In the genomic region with DNA sequence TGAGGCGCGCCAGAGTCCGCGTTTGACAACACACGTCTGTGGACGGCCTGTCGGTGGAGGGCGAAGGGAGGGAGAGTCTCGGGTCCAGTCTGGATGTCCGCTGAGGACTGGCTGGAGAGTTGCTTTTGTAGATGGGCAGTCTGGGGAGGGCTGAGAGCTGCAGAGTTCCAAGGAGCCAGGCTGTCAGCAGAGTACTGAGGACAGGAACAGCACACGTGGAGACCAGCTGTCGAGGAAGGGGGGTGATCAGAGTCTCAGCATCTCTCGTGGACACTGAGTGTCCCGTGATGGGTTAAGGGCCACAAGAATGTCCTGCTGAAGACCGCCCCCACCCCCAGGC, we compare ENCODE assay signal across 8 mouse cellular contexts. TPM values are rescaled to one million over a fixed set of nuclear protein-coding genes. Genes with fewer than 3 reads are reported as not detected.
DNase-seq lines count a peak whose midpoint lies in the region; ATAC-seq and TF ChIP-seq lines count a peak whose summit lies in the region.

No protein-coding gene starts in this region.

- peak overlapping the region; percentile 84 for H3K4me3 ChIP-seq in left cerebral cortex, adult 2 months
- H3K4me3 ChIP-seq in embryonic facial prominence, embryonic 13.5 days = peak overlapping the region; percentile 84
- H3K4me3 ChIP-seq in intestine, embryonic 16.5 days (ENCODE audit: low read length) = peak overlapping the region; percentile 79
- peak overlapping the region; percentile 45 for H3K4me3 ChIP-seq in myocyte

- DNase-seq in left cerebral cortex, adult 2 months (ENCODE audit: extremely low spot score in 1 of 2, low spot score in 2 of 2) = no peak
- no peak for DNase-seq in left cerebral cortex, adult 8-10 months (ENCODE audit: low spot score in 2 of 2)
- no peak for DNase-seq in urinary bladder, postnatal 36 days (ENCODE audit: low spot score in 2 of 2)
- DNase-seq in urinary bladder, adult 2 months (ENCODE audit: low spot score) = no peak
- no peak for DNase-seq in left cerebral cortex, adult 18-20 months (ENCODE audit: low spot score in 2 of 2)

- ATAC-seq in embryonic facial prominence, embryonic 13.5 days (ENCODE audit: insufficient number of reproducible peaks, insufficient read depth, low FRiP score, low TSS enrichment, low read depth) = peak; percentile 43
- ATAC-seq in intestine, embryonic 16.5 days = peak; percentile 45

- TF ChIP-seq CTCF in left cerebral cortex, adult 2 months (IDR thresholded peaks at IDR 0.05) = no peak

- peaks cover 25% of the 10 kb centered on the region for H3K4me1 ChIP-seq in embryonic facial prominence, embryonic 13.5 days
- H3K4me1 ChIP-seq in intestine, embryonic 16.5 days (ENCODE audit: control insufficient read depth, insufficient read depth, low read length) = peaks cover 8% of the 10 kb centered on the region; the same call in 1 of the 2 replicates

- WGBS in embryonic facial prominence, embryonic 13.5 days = 1% methylated on average over 15 of the region's 15 CpGs
- WGBS in intestine, embryonic 16.5 days = under 1% methylated on average over 15 of the region's 15 CpGs

- H3K9ac ChIP-seq in embryonic facial prominence, embryonic 13.5 days = peak overlapping the region; percentile 91
- peak overlapping the region; percentile 84 for H3K9ac ChIP-seq in intestine, embryonic 16.5 days (ENCODE audit: low read depth, low read length)

- H3K79me2 ChIP-seq in myocyte (ENCODE audit: control insufficient read depth, insufficient read depth) = no peaks in the 10 kb centered on the region

- H3K9me3 ChIP-seq in embryonic facial prominence, embryonic 13.5 days = no peaks in the 10 kb centered on the region
- no peaks in the 10 kb centered on the region for H3K9me3 ChIP-seq in intestine, embryonic 16.5 days (ENCODE audit: control insufficient read depth, low read length)

- intact Hi-C loops in left cerebral cortex, adult 2 months (cut with DNase I) = loop anchor here (5.0 to 10.0 kb wide), 5 partner anchors 120 to 290 kb away; a partner anchor contains a TSS

- peak overlapping the region; percentile 42 for H3ac ChIP-seq in myocyte (ENCODE audit: control insufficient read depth, insufficient read length)

- TF ChIP-seq POLR2A in myocyte (IDR thresholded peaks at IDR 0.05; ENCODE audit: insufficient read length, low read depth) = no peak

- H3K4me2 ChIP-seq in embryonic facial prominence, embryonic 13.5 days = peak overlapping the region; percentile 76
- peak overlapping the region; percentile 83 for H3K4me2 ChIP-seq in intestine, embryonic 16.5 days (ENCODE audit: low read depth, low read length)
- peak overlapping the region; percentile 56 for H3K4me2 ChIP-seq in myocyte (ENCODE audit: low read depth)

- peak overlapping the region; percentile 85 for H3K27ac ChIP-seq in left cerebral cortex, adult 2 months
- H3K27ac ChIP-seq in embryonic facial prominence, embryonic 13.5 days = peak overlapping the region; percentile 71
- peak overlapping the region; percentile 63 for H3K27ac ChIP-seq in intestine, embryonic 16.5 days (ENCODE audit: low read length)

- H3K27me3 ChIP-seq in embryonic facial prominence, embryonic 13.5 days = no peaks in the 10 kb centered on the region
- H3K27me3 ChIP-seq in intestine, embryonic 16.5 days (replicated peaks; ENCODE audit: control insufficient read depth, insufficient read depth, low read length) = no peaks in the 10 kb centered on the region
- no peaks in the 10 kb centered on the region for H3K27me3 ChIP-seq in myocyte (ENCODE audit: control insufficient read depth, insufficient read depth, insufficient read length)

- H3K36me3 ChIP-seq in embryonic facial prominence, embryonic 13.5 days = peaks cover 16% of the 10 kb centered on the region
- 0 out of 2 replicates have a peak, but pooled peaks cover 4% of the 10 kb centered on the region for H3K36me3 ChIP-seq in intestine, embryonic 16.5 days (ENCODE audit: control insufficient read depth, insufficient read depth, low read length)
- H3K36me3 ChIP-seq in myocyte (ENCODE audit: control insufficient read depth, insufficient read depth) = peaks cover 21% of the 10 kb centered on the region

TF ChIP-seq in myocyte, 11 proteins besides CTCF, POLR2A, EP300 and RAD21:
- no peak for TF ChIP-seq TCF3 (IDR thresholded peaks at IDR 0.05; ENCODE audit: insufficient read length, low read depth)
- no peak for TF ChIP-seq POLR2AphosphoS2 (IDR thresholded peaks at IDR 0.05; ENCODE audit: insufficient read length, low read depth)
- TF ChIP-seq REST (IDR thresholded peaks at IDR 0.05; ENCODE audit: insufficient read depth, insufficient read length) = no peak
- no peak for TF ChIP-seq E2F4 (IDR thresholded peaks at IDR 0.05; ENCODE audit: insufficient read depth)
- no peak for TF ChIP-seq USF1 (IDR thresholded peaks at IDR 0.05; ENCODE audit: low read depth)
- no peak for TF ChIP-seq TCF12 (IDR thresholded peaks at IDR 0.05; ENCODE audit: insufficient read depth, poor library complexity, severe bottlenecking)
- no peak for TF ChIP-seq MYOG (IDR thresholded peaks at IDR 0.05; ENCODE audit: control insufficient read depth in 1 of 3, insufficient read depth in 1 of 3, insufficient read length in 2 of 3, low read depth in 2 of 3)
- no peak for TF ChIP-seq SRF (IDR thresholded peaks at IDR 0.05; ENCODE audit: control insufficient read depth, insufficient read length, low read depth)
- no peak for TF ChIP-seq MYOD1 (IDR thresholded peaks at IDR 0.05; ENCODE audit: control insufficient read depth in 1 of 3, insufficient read length in 2 of 3, low read depth in 2 of 3)

RNA-seq across cellular contexts. Expression of a gene that starts 0.4 kb away (rescaled TPM):
- total RNA-seq in left cerebral cortex, adult 2 months (2021) = 10 to 100 TPM; 11.7 to 12.9 TPM
- 10 to 100 TPM; 12.2 to 13.9 (median 12.8) TPM for total RNA-seq in left cerebral cortex, adult 8-10 months (2022)
- polyA plus RNA-seq in embryonic facial prominence, embryonic 13.5 days (2015; fragmentation: Nextera tagmentation; extraction: Ambion mirVana) = 10.5 and 10.9 TPM in 2 replicates
- 5.1 and 6.7 TPM in 2 replicates for polyA plus RNA-seq in intestine, embryonic 16.5 days (2015; fragmentation: Nextera tagmentation; extraction: Ambion mirVana)
- 3.1 TPM for polyA plus RNA-seq in myocyte (2012; fragmentation: generic; extraction: Trizol)
- 4.9 and 5.3 TPM in 2 replicates for polyA plus RNA-seq in urinary bladder, adult 2 months (2012; rRNA removed)
- 10 to 100 TPM in 1 of 2 experiments, 1 to 10 TPM in 1; 10.0 to 11.0 TPM for total RNA-seq in left cerebral cortex, adult 18-20 months (2021)

RNA-seq across cellular contexts. Expression of a gene that starts 33.7 kb away (rescaled TPM):
- total RNA-seq in left cerebral cortex, adult 2 months (2021) = 100 to 1,000 TPM; 163 to 165 TPM
- 100 to 1,000 TPM; 148 to 174 (median 161) TPM for total RNA-seq in left cerebral cortex, adult 8-10 months (2022)
- polyA plus RNA-seq in embryonic facial prominence, embryonic 13.5 days (2015; fragmentation: Nextera tagmentation; extraction: Ambion mirVana) = 179 and 184 TPM in 2 replicates
- polyA plus RNA-seq in intestine, embryonic 16.5 days (2015; fragmentation: Nextera tagmentation; extraction: Ambion mirVana) = 146 and 159 TPM in 2 replicates
- polyA plus RNA-seq in myocyte (2012; fragmentation: generic; extraction: Trizol) = 154 TPM
- 134 and 137 TPM in 2 replicates for polyA plus RNA-seq in urinary bladder, adult 2 months (2012; rRNA removed)
- total RNA-seq in left cerebral cortex, adult 18-20 months (2021) = 100 to 1,000 TPM; 157 to 167 TPM
